Mouse (Mus musculus) C2C12 (cell line): ENCODE measurements around the gene Tmem100. TPM values are rescaled to one million over a fixed set of nuclear protein-coding genes. Genes with fewer than 3 reads are reported as not detected.

Source experiments
- H3K27me3 ChIP-seq: one replicate; pipeline ENCODE4 v1.6.1; 2011; ENCODE audit not compliant: control insufficient read depth, insufficient read depth, insufficient read length
- H3K36me3 ChIP-seq: one replicate; pipeline ENCODE4 v1.6.1; 2011; ENCODE audit not compliant: control insufficient read depth, insufficient read depth
- H3K4me3 ChIP-seq: one replicate; pipeline ENCODE4 v1.5.1; 2011; ENCODE audit warnings: mild to moderate bottlenecking, control low read depth; ENCODE audit not compliant: poor library complexity, insufficient read depth, severe bottlenecking
- H3K79me2 ChIP-seq: one replicate; pipeline ENCODE4 v1.6.1; 2011; ENCODE audit not compliant: control insufficient read depth, insufficient read depth
- H3K79me3 ChIP-seq: one replicate; pipeline ENCODE4 v1.6.1; 2011; ENCODE audit warnings: low read depth, control low read depth
- H3ac ChIP-seq: one replicate; pipeline ENCODE3; 2011; ENCODE audit warnings: low read depth; ENCODE audit not compliant: control insufficient read depth, insufficient read length
- CEBPB ChIP-seq: IDR thresholded peaks from one replicate; pipeline ENCODE4 v1.6.1; 2011; ENCODE audit warnings: low read depth, mild to moderate bottlenecking, control low read depth, moderate library complexity
- CTCF ChIP-seq: IDR thresholded peaks from one replicate; pipeline ENCODE4 v1.5.1; 2011; ENCODE audit not compliant: control insufficient read depth, insufficient read depth, insufficient read length
- FOSL1 ChIP-seq: IDR thresholded peaks from one replicate; pipeline ENCODE4 v1.8.0; 2011; ENCODE audit warnings: mild to moderate bottlenecking, low read length; ENCODE audit not compliant: poor library complexity, insufficient read depth, severe bottlenecking
- MAX ChIP-seq: IDR thresholded peaks from one replicate; pipeline ENCODE4 v1.6.1; 2011; ENCODE audit warnings: mild to moderate bottlenecking, control low read depth
- MYOD1 ChIP-seq: IDR thresholded peaks from one replicate; pipeline ENCODE4 v1.6.1; 2011; ENCODE audit warnings: low read depth; ENCODE audit not compliant: control insufficient read depth, insufficient read length
- MYOG ChIP-seq: IDR thresholded peaks from one replicate; pipeline ENCODE4 v1.6.1; 2011; ENCODE audit not compliant: control insufficient read depth, insufficient read length; ENCODE audit errors: extremely low read depth
- USF1 ChIP-seq: IDR thresholded peaks from one replicate; pipeline ENCODE4 v1.6.1; 2011; ENCODE audit warnings: low read depth, mild to moderate bottlenecking, control low read depth, moderate library complexity
- polyA plus RNA-seq: library from polyadenylated mRNA; unstranded; fragments of >200 nt; fragmentation: generic; extraction: Trizol; gene quantifications from one replicate; pipeline ENCODE4 v1.2.1, GENCODE M21; 2012; ENCODE audit warnings: missing spikeins

The Tmem100 gene
- polyA plus RNA-seq, 1 experiment = not detected

GRCm38 (mm10) chr11:90071747-90072146 lies 41.6 kb downstream of the Tmem100 start:
- H3K79me2 ChIP-seq = no peaks in the 10 kb centered on the region
- no peak overlapping the region for H3ac ChIP-seq
- H3K4me3 ChIP-seq = no peak overlapping the region
- no peaks in the 10 kb centered on the region for H3K36me3 ChIP-seq
- TF ChIP-seq MYOG (no peak), CEBPB (no peak), MAX (no peak), FOSL1 (no peak), USF1 (no peak), CTCF (no peak), MYOD1 (no peak)
- no peaks in the 10 kb centered on the region for H3K79me3 ChIP-seq
- peaks cover 3% of the 10 kb centered on the region for H3K27me3 ChIP-seq

DNA sequence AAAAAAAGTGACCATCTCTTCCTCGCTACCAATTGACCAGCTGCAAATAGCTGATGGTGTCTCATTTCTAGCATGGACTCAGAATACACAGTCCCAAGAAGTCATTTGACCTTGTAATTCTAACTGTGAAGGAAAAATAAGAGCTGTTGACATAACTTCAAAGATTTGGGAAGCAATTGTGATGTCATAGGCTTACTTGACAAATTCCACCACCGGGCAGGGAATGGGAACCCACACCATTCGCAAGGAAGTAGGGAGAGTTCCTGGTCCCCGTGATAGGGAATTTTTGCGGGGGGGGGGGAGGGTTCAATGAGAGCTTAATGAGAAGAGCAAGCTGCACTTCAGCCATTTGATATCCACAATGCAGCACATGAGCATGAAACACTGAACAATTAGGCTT lies 43.1 kb downstream of the Tmem100 start:
- H3K79me2 ChIP-seq = no peaks in the 10 kb centered on the region
- H3K36me3 ChIP-seq = no peaks in the 10 kb centered on the region
- no peaks in the 10 kb centered on the region for H3K79me3 ChIP-seq
- H3ac ChIP-seq = no peak overlapping the region
- H3K4me3 ChIP-seq = no peak overlapping the region
- H3K27me3 ChIP-seq = peaks cover 3% of the 10 kb centered on the region
- no peak for TF ChIP-seq CTCF
- no peak for TF ChIP-seq CEBPB
- no peak for TF ChIP-seq USF1
- TF ChIP-seq MYOG = no peak
- TF ChIP-seq MAX = no peak
- TF ChIP-seq MYOD1 = no peak
- no peak for TF ChIP-seq FOSL1

DNA sequence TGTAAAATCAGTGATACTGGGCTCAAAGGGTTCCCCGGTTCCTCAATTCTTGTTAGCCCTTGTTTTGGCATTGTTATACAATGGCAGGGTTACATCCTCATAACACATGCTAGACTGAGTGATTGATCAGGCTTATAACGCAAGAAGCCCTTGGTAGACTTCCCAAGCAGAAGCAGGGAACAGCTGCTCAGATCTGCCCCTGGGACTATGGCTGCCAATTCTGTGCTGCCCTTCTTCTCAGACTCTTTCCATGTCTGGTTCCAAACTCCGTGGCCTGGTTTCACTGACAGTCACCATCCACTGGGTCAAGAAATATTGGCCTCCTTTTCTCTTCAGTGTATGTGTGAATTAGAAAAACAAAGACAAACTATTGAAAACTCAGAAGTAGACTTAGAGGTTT lies 46.5 kb downstream of the Tmem100 start:
- no peaks in the 10 kb centered on the region for H3K79me2 ChIP-seq
- no peak overlapping the region for H3ac ChIP-seq
- TF ChIP-seq USF1 (no peak), FOSL1 (no peak), MYOD1 (no peak), MAX (no peak)
- H3K36me3 ChIP-seq = no peaks in the 10 kb centered on the region
- peaks cover 3% of the 10 kb centered on the region for H3K27me3 ChIP-seq
- no peak overlapping the region for H3K4me3 ChIP-seq
- H3K79me3 ChIP-seq = no peaks in the 10 kb centered on the region

DNA sequence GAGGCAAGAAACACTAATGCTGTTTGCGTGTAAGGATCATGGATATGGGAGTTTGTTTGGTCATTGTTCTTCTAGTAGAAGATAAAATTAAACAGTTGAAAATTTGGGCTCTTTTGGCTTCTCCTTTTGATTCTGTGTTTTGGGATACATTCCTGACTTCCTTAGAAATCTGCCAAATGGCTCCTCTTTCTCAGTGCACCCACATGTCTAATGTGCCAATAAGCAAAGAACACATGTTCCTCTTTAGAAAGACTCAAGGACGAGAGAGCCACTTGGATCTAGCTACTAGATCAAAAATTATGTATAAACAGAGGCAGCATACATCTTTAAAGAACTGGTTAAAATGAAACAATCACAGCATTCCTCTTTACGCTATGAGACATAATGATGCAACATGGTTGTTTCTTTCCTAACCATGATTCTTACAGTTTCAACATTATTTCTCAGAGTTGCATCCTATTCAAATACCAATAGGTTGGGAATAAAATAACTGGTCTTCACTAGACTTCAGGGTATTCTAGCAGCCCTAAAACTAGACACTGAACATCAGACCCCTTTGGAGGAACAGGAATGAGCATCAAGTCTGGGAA lies 50.6 kb downstream of the Tmem100 start:
- no peak overlapping the region for H3K4me3 ChIP-seq
- H3K36me3 ChIP-seq = no peaks in the 10 kb centered on the region
- H3K27me3 ChIP-seq = no peaks in the 10 kb centered on the region
- H3K79me2 ChIP-seq = no peaks in the 10 kb centered on the region
- no peaks in the 10 kb centered on the region for H3K79me3 ChIP-seq
- no peak overlapping the region for H3ac ChIP-seq
- TF ChIP-seq CEBPB = no peak
- TF ChIP-seq MYOG = no peak
- TF ChIP-seq FOSL1 = no peak
- TF ChIP-seq MAX = no peak
- no peak for TF ChIP-seq USF1
- no peak for TF ChIP-seq CTCF
- TF ChIP-seq MYOD1 = no peak

- TF ChIP-seq CEBPB (no peak), MYOG (no peak)
- Histone ChIP-seq H3K79me2 (no peaks in the 10 kb centered on the region), H3K27me3 (no peaks in the 10 kb centered on the region), H3K4me3 (no peak overlapping the region), H3ac (no peak overlapping the region), H3K36me3 (no peaks in the 10 kb centered on the region), H3K79me3 (no peaks in the 10 kb centered on the region)
These were observed 51.9 kb downstream of the Tmem100 start for GRCm38 (mm10) chr11:90081820-90082596.

- Histone ChIP-seq H3K4me3 (no peak overlapping the region), H3ac (no peak overlapping the region), H3K27me3 (no peaks in the 10 kb centered on the region), H3K79me2 (no peaks in the 10 kb centered on the region), H3K36me3 (no peaks in the 10 kb centered on the region), H3K79me3 (no peaks in the 10 kb centered on the region)
- TF ChIP-seq MYOD1 (no peak), CTCF (no peak), FOSL1 (no peak), CEBPB (no peak), MAX (no peak), USF1 (no peak), MYOG (no peak)
These were observed 52.9 kb downstream of the Tmem100 start for GRCm38 (mm10) chr11:90083042-90083441.
